22 mouse cellular contexts compared by ENCODE assay signal in the genomic region with DNA sequence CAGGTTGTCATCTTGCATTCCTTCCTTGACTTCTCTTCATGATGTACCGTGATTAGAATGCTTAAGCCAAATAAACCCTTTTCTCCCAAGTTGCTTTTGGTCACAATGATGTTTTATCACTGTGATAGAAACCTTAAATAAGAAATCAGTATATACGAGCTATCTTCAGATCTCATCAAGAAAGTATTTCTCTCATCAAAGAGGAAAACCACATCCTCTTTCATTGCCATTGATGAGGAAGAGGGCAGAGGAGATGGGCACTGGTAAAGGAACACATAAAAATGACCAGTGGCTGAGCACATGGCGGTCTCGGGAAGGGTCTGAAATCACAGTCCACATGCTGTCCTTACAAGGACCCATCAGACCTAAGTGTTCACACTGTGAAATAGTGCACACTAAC.
"Had no signal": no experiment of that assay in that cellular context is flagged by ENCODE, and none has a peak within 500 bp of the region (broad histone marks: within the 10 kb centered on the region; RNA-seq: fewer than 3 reads in every experiment).

No protein-coding gene starts in this region.

- DNase-seq: lung, adult 18-20 months; lung, embryonic 14.5 days; lung, postnatal 14 days; lung, postnatal 36 days; retina, postnatal 1 day; right cerebral cortex, adult 18-20 months; right cerebral cortex, postnatal 25 days; right cerebral cortex, postnatal 4 days; spleen, adult 18-20 months; thymus, adult 2 months; thymus, postnatal 14 days; thymus, postnatal 36 days had no signal

- H3K4me1 ChIP-seq: megakaryocyte, embryonic 14.5 days; midbrain, embryonic 13.5 days; midbrain, embryonic 15.5 days; neural tube, embryonic 13.5 days; neural tube, embryonic 15.5 days; stomach, embryonic 15.5 days had no signal

- H3K9me3 ChIP-seq: megakaryocyte, embryonic 14.5 days; midbrain, embryonic 13.5 days; midbrain, embryonic 15.5 days; neural tube, embryonic 13.5 days; neural tube, embryonic 15.5 days; stomach, embryonic 15.5 days had no signal

- H3K4me2 ChIP-seq: lung, embryonic 14.5 days; midbrain, embryonic 11.5 days; midbrain, embryonic 13.5 days; midbrain, embryonic 15.5 days; neural tube, embryonic 13.5 days; neural tube, embryonic 15.5 days; stomach, embryonic 15.5 days had no signal

- ATAC-seq: midbrain, embryonic 13.5 days; midbrain, embryonic 15.5 days had no signal

- H3K27me3 ChIP-seq: megakaryocyte, embryonic 14.5 days; midbrain, embryonic 13.5 days; midbrain, embryonic 15.5 days; neural tube, embryonic 13.5 days; neural tube, embryonic 15.5 days; stomach, embryonic 15.5 days had no signal

- H3K36me3 ChIP-seq: midbrain, embryonic 13.5 days; midbrain, embryonic 15.5 days; neural tube, embryonic 13.5 days; neural tube, embryonic 15.5 days; stomach, embryonic 15.5 days had no signal

- H3K9ac ChIP-seq: liver, embryonic 14.5 days; lung, embryonic 14.5 days; midbrain, embryonic 13.5 days; midbrain, embryonic 15.5 days; neural tube, embryonic 13.5 days; neural tube, embryonic 15.5 days; stomach, embryonic 15.5 days had no signal

- H3K4me3 ChIP-seq: megakaryocyte, embryonic 14.5 days; midbrain, embryonic 13.5 days; midbrain, embryonic 15.5 days; neural tube, embryonic 13.5 days; neural tube, embryonic 15.5 days; stomach, embryonic 15.5 days had no signal

- H3K27ac ChIP-seq: liver, embryonic 14.5 days; macrophage; midbrain, embryonic 13.5 days; midbrain, embryonic 15.5 days; neural tube, embryonic 13.5 days; neural tube, embryonic 15.5 days; stomach, embryonic 15.5 days; stomach, postnatal 0 days had no signal
